Mouse (Mus musculus): ENCODE measurements at regions not wholly inside any gene's neighbourhood (a gene's known extent, or its start where the extent isn't known, plus 50 kb on each side); places are given as distances from the start of the nearest gene placed in this dataset.

- no peak for TF ChIP-seq CTCF (IDR thresholded peaks at IDR 0.05; ENCODE audit: control insufficient read depth, insufficient read depth, insufficient read length)
- no peak for TF ChIP-seq MYOG (IDR thresholded peaks at IDR 0.05; ENCODE audit: control insufficient read depth, extremely low read depth, insufficient read length)
- TF ChIP-seq MYOD1 (IDR thresholded peaks at IDR 0.05; ENCODE audit: control insufficient read depth, insufficient read length, low read depth), result no peak
- no peak for TF ChIP-seq MAX (IDR thresholded peaks at IDR 0.05)
- TF ChIP-seq FOSL1 (IDR thresholded peaks at IDR 0.05; ENCODE audit: insufficient read depth, low read length, poor library complexity, severe bottlenecking), result no peak
- TF ChIP-seq USF1 (IDR thresholded peaks at IDR 0.05; ENCODE audit: low read depth), result no peak
- no peak for TF ChIP-seq CEBPB (IDR thresholded peaks at IDR 0.05; ENCODE audit: low read depth)
Measured at GRCm38 (mm10) chr8:64319220-64319820, 113.2 kb upstream of the Tll1 start.
